25 mouse cellular contexts compared by ENCODE assay signal in the genomic region with DNA sequence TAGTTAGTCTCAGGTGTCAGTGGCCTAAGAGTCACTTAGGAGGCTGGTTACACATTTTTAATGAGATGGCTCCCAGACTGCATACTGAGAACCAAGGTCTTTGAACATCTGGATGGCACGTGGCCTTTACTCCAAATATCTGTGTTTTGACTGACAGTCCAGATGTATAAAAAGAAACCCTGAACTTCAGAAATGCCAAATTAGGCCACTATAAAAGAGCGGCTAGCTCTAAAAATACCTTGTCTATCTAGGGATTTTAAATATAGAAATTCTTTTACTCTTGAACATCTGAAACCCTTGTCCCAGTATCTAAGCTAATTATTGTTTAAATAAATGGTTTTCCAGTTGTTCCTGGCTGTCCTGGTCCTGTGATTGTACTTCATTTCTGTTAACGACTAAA.
A peak's percentile ranks its signal among the peaks of the same experiment; 100 is the strongest.
DNase-seq lines count a peak whose midpoint lies in the region; ATAC-seq lines count a peak whose summit lies in the region.
"Had no signal": no experiment of that assay in that cellular context is flagged by ENCODE, and none has a peak within 500 bp of the region (broad histone marks: within the 10 kb centered on the region; RNA-seq: fewer than 3 reads in every experiment).

No protein-coding gene starts in this region.

- peaks cover 29% of the 10 kb centered on the region for H3K4me1 ChIP-seq in heart, embryonic 16.5 days (ENCODE audit: control insufficient read depth, insufficient read depth, low read length)
- H3K4me1 ChIP-seq: hindbrain, embryonic 15.5 days had no signal

- intact Hi-C loops in heart, postnatal 25 days (cut with DNase I): no loop called here
- intact Hi-C loops in heart, postnatal 14 days (cut with DNase I): no loop called here

- no peak overlapping the region for H3K4me2 ChIP-seq in heart, embryonic 16.5 days (ENCODE audit: low read depth, low read length)
- H3K4me2 ChIP-seq: forebrain, embryonic 13.5 days; hindbrain, embryonic 12.5 days; hindbrain, embryonic 15.5 days; intestine, embryonic 15.5 days; kidney, embryonic 15.5 days had no signal

- no peaks in the 10 kb centered on the region for H3K9me3 ChIP-seq in heart, embryonic 16.5 days (replicated peaks; ENCODE audit: control insufficient read depth, low read length)
- H3K9me3 ChIP-seq: forebrain, embryonic 13.5 days; hindbrain, embryonic 15.5 days; intestine, embryonic 15.5 days; kidney, embryonic 15.5 days had no signal

- ATAC-seq in heart, embryonic 16.5 days (replicated peaks; ENCODE audit: extremely low read depth, insufficient read depth, low FRiP score): no peak
- ATAC-seq: activated CD4-positive, CD25-positive, alpha-beta regulatory T cell, adult 4 months; forebrain, embryonic 13.5 days; forebrain, postnatal 0 days; intestine, embryonic 15.5 days had no signal

- H3K9ac ChIP-seq in heart, embryonic 16.5 days (ENCODE audit: low read length): no peak overlapping the region; the same call in 1 of the 2 replicates
- H3K9ac ChIP-seq: forebrain, embryonic 13.5 days; forebrain, postnatal 0 days; hindbrain, embryonic 12.5 days; hindbrain, embryonic 15.5 days; intestine, embryonic 15.5 days; kidney, embryonic 15.5 days had no signal

- no peaks in the 10 kb centered on the region for H3K27me3 ChIP-seq in heart, embryonic 16.5 days (ENCODE audit: control insufficient read depth, insufficient read depth, low read length)
- H3K27me3 ChIP-seq: forebrain, embryonic 13.5 days; hindbrain, embryonic 12.5 days; hindbrain, embryonic 15.5 days; intestine, embryonic 15.5 days; kidney, embryonic 15.5 days had no signal

- no peak overlapping the region for H3K4me3 ChIP-seq in heart, embryonic 16.5 days (ENCODE audit: low read length)
- H3K4me3 ChIP-seq: forebrain, embryonic 10.5 days; forebrain, embryonic 13.5 days; hindbrain, embryonic 12.5 days; hindbrain, embryonic 15.5 days; intestine, embryonic 15.5 days; kidney, embryonic 15.5 days had no signal

- WGBS in heart, embryonic 16.5 days: 32% methylated on average over 3 of the region's 3 CpGs

- H3K36me3 ChIP-seq in heart, embryonic 16.5 days (ENCODE audit: control insufficient read depth, insufficient read depth): peaks cover 18% of the 10 kb centered on the region
- H3K36me3 ChIP-seq: hindbrain, embryonic 12.5 days; intestine, embryonic 15.5 days had no signal

- H3K27ac ChIP-seq in heart, embryonic 16.5 days (ENCODE audit: low read length): peak overlapping the region; percentile 84
- H3K27ac ChIP-seq: forebrain, embryonic 10.5 days; forebrain, embryonic 13.5 days; hindbrain, embryonic 12.5 days; hindbrain, embryonic 15.5 days; intestine, embryonic 15.5 days; kidney, embryonic 15.5 days had no signal

- DNase-seq in embryo, embryonic 11 days: peak; percentile 22
- no peak for DNase-seq in embryo, embryonic 9.5 days (ENCODE audit: extremely low spot score)
- peak; percentile 14 for DNase-seq in heart, adult 8-10 months (ENCODE audit: low spot score)
- no peak for DNase-seq in heart, postnatal 25 days (ENCODE audit: low spot score)
- DNase-seq in heart, postnatal 14 days: no peak
- DNase-seq in forelimb bud, embryonic 11.5 days (ENCODE audit: low read depth, low spot score): peak; percentile 47
- DNase-seq in retina, postnatal 1 day: no peak
- DNase-seq: adrenal gland, adult 8-10 months; adrenal gland, postnatal 25 days; cerebellum, adult 11-12 months; cerebellum, adult 8-10 months; cerebellum, postnatal 10 days; cerebellum, postnatal 36 days; forebrain, postnatal 0 days; gastrocnemius, postnatal 25 days; kidney, adult 11 months; kidney, adult 8-10 months had no signal

Comparison
In these comparisons a context has a peak if more than half of its experiments do, and no peak if none do; other contexts are left out.
1. DNase-seq: peak in embryo, embryonic 11 days (single experiment), heart, adult 8-10 months (single experiment) and forelimb bud, embryonic 11.5 days (single experiment); none in embryo, embryonic 9.5 days (single experiment), heart, postnatal 25 days (single experiment), heart, postnatal 14 days (0 of 2) and retina, postnatal 1 day (single experiment).